Mouse (Mus musculus): ENCODE results near the gene Prr12. TPM values are rescaled to one million over a fixed set of nuclear protein-coding genes. Genes with fewer than 3 reads are reported as not detected.

The Prr12 gene
- polyA plus RNA-seq, 1 experiment from 2014 or later: 17.9 TPM

DNA sequence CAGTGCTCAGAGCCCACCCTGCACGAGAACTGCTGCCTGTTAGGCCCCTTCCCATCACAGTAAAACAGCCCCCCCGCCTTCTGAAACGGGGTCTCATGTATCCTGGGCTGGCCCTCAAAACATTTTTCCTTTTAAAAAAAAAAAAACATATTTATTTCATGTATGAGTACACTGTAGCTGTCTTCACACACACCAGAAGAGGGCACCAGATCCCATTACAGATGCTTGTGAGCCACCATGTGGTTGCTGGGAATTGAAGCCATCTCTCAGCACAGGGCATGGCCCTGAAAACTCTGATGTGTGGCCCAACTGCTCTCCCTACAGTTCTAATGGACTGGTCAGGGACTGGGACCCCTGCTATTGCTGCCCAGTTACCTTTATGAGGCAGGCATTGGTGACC lies 74.4 kb downstream of the Prr12 start:
- 93% methylated on average over 3 of the region's 3 CpGs for WGBS

More for the DNA sequence above, 74.4 kb downstream of the Prr12 start:
- Histone ChIP-seq H3K36me3 (ENCODE audit: control insufficient read depth, insufficient read depth, low read length) (peaks cover 59% of the 10 kb centered on the region), H3K9ac (replicated peaks; ENCODE audit: low read depth, low read length) (no peak overlapping the region), H3K27ac (ENCODE audit: low read depth, low read length) (no peak overlapping the region), H3K4me2 (ENCODE audit: low read depth, low read length) (no peak overlapping the region), H3K9me3 (ENCODE audit: control insufficient read depth, low read length) (no peaks in the 10 kb centered on the region), H3K27me3 (ENCODE audit: control insufficient read depth, insufficient read depth, low read length) (no peaks in the 10 kb centered on the region), H3K4me1 (ENCODE audit: control insufficient read depth, insufficient read depth, low read length) (peaks cover 14% of the 10 kb centered on the region), H3K4me3 (ENCODE audit: low read depth, low read length) (no peak overlapping the region)
- no peak for ATAC-seq (ENCODE audit: low read depth)

Small RNA genes within 50 kb of the gene (microRNA-seq; reads per million reads assigned to microRNA genes)
- gene Mir7054: not detected

Other genes starting within 250 kb of the Prr12 start
- gene Nup62, start 236.8 kb downstream of the Prr12 start, polyA plus RNA-seq (2014; fragmentation: Nextera tagmentation; extraction: Ambion mirVana): 22.4 and 26.3 TPM in 2 replicates
- 1.6 and 1.7 TPM in 2 replicates for gene Il4i1, start 236.5 kb downstream of the Prr12 start, polyA plus RNA-seq (2014; fragmentation: Nextera tagmentation; extraction: Ambion mirVana)
- 2.1 and 2.3 TPM in 2 replicates for gene Atf5, start 236.2 kb downstream of the Prr12 start, polyA plus RNA-seq (2014; fragmentation: Nextera tagmentation; extraction: Ambion mirVana)
- 36.4 and 46.8 TPM in 2 replicates for gene Akt1s1, start 203.9 kb downstream of the Prr12 start, polyA plus RNA-seq (2014; fragmentation: Nextera tagmentation; extraction: Ambion mirVana)
- gene Tbc1d17, start 203.8 kb downstream of the Prr12 start, polyA plus RNA-seq (2014; fragmentation: Nextera tagmentation; extraction: Ambion mirVana): 92.5 and 96.4 TPM in 2 replicates
- gene Pnkp, start 195.7 kb downstream of the Prr12 start, polyA plus RNA-seq (2014; fragmentation: Nextera tagmentation; extraction: Ambion mirVana): 27.1 and 28.8 TPM in 2 replicates
- 475 and 479 TPM in 2 replicates for gene Ptov1, start 183.1 kb downstream of the Prr12 start, polyA plus RNA-seq (2014; fragmentation: Nextera tagmentation; extraction: Ambion mirVana)
- gene Med25, start 160.2 kb downstream of the Prr12 start, polyA plus RNA-seq (2014; fragmentation: Nextera tagmentation; extraction: Ambion mirVana): 85.7 and 91.1 TPM in 2 replicates
- 14.5 and 16.0 TPM in 2 replicates for gene Fuz, start 156.8 kb downstream of the Prr12 start, polyA plus RNA-seq (2014; fragmentation: Nextera tagmentation; extraction: Ambion mirVana)
- 120 and 128 TPM in 2 replicates for gene Ap2a1, start 123.4 kb downstream of the Prr12 start, polyA plus RNA-seq (2014; fragmentation: Nextera tagmentation; extraction: Ambion mirVana)
- gene Tsks, start 109.7 kb downstream of the Prr12 start, polyA plus RNA-seq (2014; fragmentation: Nextera tagmentation; extraction: Ambion mirVana): 0.11 and 0.19 TPM in 2 replicates
- 54.3 and 60.3 TPM in 2 replicates for gene Cpt1c, start 78.0 kb downstream of the Prr12 start, polyA plus RNA-seq (2014; fragmentation: Nextera tagmentation; extraction: Ambion mirVana)
- gene Prmt1, start 66.3 kb downstream of the Prr12 start, polyA plus RNA-seq (2014; fragmentation: Nextera tagmentation; extraction: Ambion mirVana): 189 and 206 TPM in 2 replicates
- 53.8 and 60.2 TPM in 2 replicates for gene Irf3, start 55.2 kb downstream of the Prr12 start, polyA plus RNA-seq (2014; fragmentation: Nextera tagmentation; extraction: Ambion mirVana)
- 6.4 and 9.5 TPM in 2 replicates for gene Bcl2l12, start 54.2 kb downstream of the Prr12 start, polyA plus RNA-seq (2014; fragmentation: Nextera tagmentation; extraction: Ambion mirVana)
- gene Scaf1, start 36.5 kb downstream of the Prr12 start, polyA plus RNA-seq (2014; fragmentation: Nextera tagmentation; extraction: Ambion mirVana): 61.6 and 68.6 TPM in 2 replicates
- gene Rras, start 34.9 kb downstream of the Prr12 start, polyA plus RNA-seq (2014; fragmentation: Nextera tagmentation; extraction: Ambion mirVana): 9.0 and 13.7 TPM in 2 replicates
- 65.4 and 67.3 TPM in 2 replicates for gene Nosip, start 9.5 kb upstream of the Prr12 start, polyA plus RNA-seq (2014; fragmentation: Nextera tagmentation; extraction: Ambion mirVana)
- 12.7 and 12.8 TPM in 2 replicates for gene Prrg2, start 9.8 kb upstream of the Prr12 start, polyA plus RNA-seq (2014; fragmentation: Nextera tagmentation; extraction: Ambion mirVana)
- gene Rcn3, start 39.3 kb upstream of the Prr12 start, polyA plus RNA-seq (2014; fragmentation: Nextera tagmentation; extraction: Ambion mirVana): 23.7 and 118 TPM in 2 replicates
- gene Fcgrt, start 51.0 kb upstream of the Prr12 start, polyA plus RNA-seq (2014; fragmentation: Nextera tagmentation; extraction: Ambion mirVana): 7.0 and 36.4 TPM in 2 replicates
- 781 and 868 TPM in 2 replicates for gene Rps11, start 71.6 kb upstream of the Prr12 start, polyA plus RNA-seq (2014; fragmentation: Nextera tagmentation; extraction: Ambion mirVana)
- 668 and 729 TPM in 2 replicates for gene Rpl13a, start 75.9 kb upstream of the Prr12 start, polyA plus RNA-seq (2014; fragmentation: Nextera tagmentation; extraction: Ambion mirVana)
- 0.33 TPM in 1 of 2 replicates, not detected in the other for gene Gm45713, start 83.3 kb upstream of the Prr12 start, polyA plus RNA-seq (2014; fragmentation: Nextera tagmentation; extraction: Ambion mirVana)
- 1.3 and 1.6 TPM in 2 replicates for gene Flt3l, start 83.6 kb upstream of the Prr12 start, polyA plus RNA-seq (2014; fragmentation: Nextera tagmentation; extraction: Ambion mirVana)
- gene Pih1d1, start 101.4 kb upstream of the Prr12 start, polyA plus RNA-seq (2014; fragmentation: Nextera tagmentation; extraction: Ambion mirVana): 90.4 and 91.2 TPM in 2 replicates
- 16.9 and 19.8 TPM in 2 replicates for gene Aldh16a1, start 101.7 kb upstream of the Prr12 start, polyA plus RNA-seq (2014; fragmentation: Nextera tagmentation; extraction: Ambion mirVana)
- gene Slc17a7, start 111.1 kb upstream of the Prr12 start, polyA plus RNA-seq (2014; fragmentation: Nextera tagmentation; extraction: Ambion mirVana): 0.71 TPM in 1 of 2 replicates, not detected in the other
- gene Gfy, start 126.7 kb upstream of the Prr12 start, polyA plus RNA-seq (2014; fragmentation: Nextera tagmentation; extraction: Ambion mirVana): not detected in 2 replicates
- not detected in 2 replicates for gene Pth2, start 128.1 kb upstream of the Prr12 start, polyA plus RNA-seq (2014; fragmentation: Nextera tagmentation; extraction: Ambion mirVana)
- gene Ccdc155, start 152.0 kb upstream of the Prr12 start, polyA plus RNA-seq (2014; fragmentation: Nextera tagmentation; extraction: Ambion mirVana): 0.15 and 0.50 TPM in 2 replicates
- 11.8 and 12.9 TPM in 2 replicates for gene Dkkl1, start 159.3 kb upstream of the Prr12 start, polyA plus RNA-seq (2014; fragmentation: Nextera tagmentation; extraction: Ambion mirVana)
- gene Tead2, start 162.9 kb upstream of the Prr12 start, polyA plus RNA-seq (2014; fragmentation: Nextera tagmentation; extraction: Ambion mirVana): 24.5 and 39.9 TPM in 2 replicates
- 1.0 and 1.6 TPM in 2 replicates for gene Cd37, start 186.2 kb upstream of the Prr12 start, polyA plus RNA-seq (2014; fragmentation: Nextera tagmentation; extraction: Ambion mirVana)
- 0.75 and 0.99 TPM in 2 replicates for gene Slc6a16, start 188.2 kb upstream of the Prr12 start, polyA plus RNA-seq (2014; fragmentation: Nextera tagmentation; extraction: Ambion mirVana)
- gene Slc6a21, start 224.6 kb upstream of the Prr12 start, polyA plus RNA-seq (2014; fragmentation: Nextera tagmentation; extraction: Ambion mirVana): not detected in 2 replicates

Data from neural tube, embryonic 14.5 days (tissue).